Mouse (Mus musculus) lung, embryonic 14.5 days (tissue): ENCODE results near the gene Nepro. TPM values are rescaled to one million over a fixed set of nuclear protein-coding genes. Genes with fewer than 3 reads are reported as not detected.

Experiments
- ATAC-seq: fragments of 200-750 bp; cut with Nextera tagmentation; 2 replicates; pipeline ENCODE4 v1.8.0; 2017; ENCODE audit warnings: mild to moderate bottlenecking, moderate TSS enrichment, moderate library complexity; ENCODE audit not compliant: insufficient read depth
- DNase-seq: peaks from one replicate; pipeline ENCODE4 v3.0.0-alpha.2; 2015
- H3K27ac ChIP-seq: fragments of 300-500 bp; sonication (generic); 2 replicates; pipeline ENCODE4 v1.5.1; 2014; ENCODE audit warnings: low read depth, mild to moderate bottlenecking, moderate library complexity
- H3K27me3 ChIP-seq: fragments of 300-500 bp; sonication (generic); 2 replicates; pipeline ENCODE4 v1.6.1; 2014; ENCODE audit warnings: low read length, control low read depth; ENCODE audit not compliant: insufficient read depth
- H3K36me3 ChIP-seq: fragments of 300-500 bp; sonication (generic); 2 replicates; pipeline ENCODE4 v1.6.1; 2014; ENCODE audit warnings: control low read depth; ENCODE audit not compliant: insufficient read depth
- H3K4me1 ChIP-seq: fragments of 300-500 bp; sonication (generic); 2 replicates; pipeline ENCODE4 v1.6.1; 2014; ENCODE audit warnings: antibody characterized with exemption, control low read depth; ENCODE audit not compliant: insufficient read depth
- H3K4me2 ChIP-seq: fragments of 300-500 bp; sonication (generic); 2 replicates; pipeline ENCODE4 v1.6.1; 2014; ENCODE audit warnings: mild to moderate bottlenecking
- H3K4me3 ChIP-seq: fragments of 300-500 bp; sonication (generic); 2 replicates; pipeline ENCODE4 v1.5.1; 2014; ENCODE audit warnings: low read depth, low read length
- H3K9ac ChIP-seq: fragments of 300-500 bp; sonication (generic); 2 replicates; pipeline ENCODE4 v1.6.1; 2014
- H3K9me3 ChIP-seq: fragments of 300-500 bp; sonication (generic); 2 replicates; pipeline ENCODE4 v1.6.1; 2016; ENCODE audit warnings: low read depth, low read length, control low read depth
- CTCF ChIP-seq: IDR thresholded peaks from 2 replicates; pipeline ENCODE4 v1.5.1; 2016; ENCODE audit warnings: antibody characterized with exemption, low read depth
- WGBS: fragments of 180-500 bp; shearing (Covaris S2); extraction: QIAGEN DNeasy Blood & Tissue Kit; methylation state at CpG from one replicate; pipeline ENCODE4 v1.1.7; 2014; 5-methylcytosine and 5-hydroxymethylcytosine counted together
- polyA plus RNA-seq: library from polyadenylated mRNA; unstranded; fragments of >200 nt; fragmentation: Nextera tagmentation; extraction: Ambion mirVana; gene quantifications from 2 replicates; pipeline ENCODE4 v1.2.1, GENCODE M21; 2014

Nepro gene
- polyA plus RNA-seq, 1 experiment from 2014 or later: 14.6 TPM

DNA sequence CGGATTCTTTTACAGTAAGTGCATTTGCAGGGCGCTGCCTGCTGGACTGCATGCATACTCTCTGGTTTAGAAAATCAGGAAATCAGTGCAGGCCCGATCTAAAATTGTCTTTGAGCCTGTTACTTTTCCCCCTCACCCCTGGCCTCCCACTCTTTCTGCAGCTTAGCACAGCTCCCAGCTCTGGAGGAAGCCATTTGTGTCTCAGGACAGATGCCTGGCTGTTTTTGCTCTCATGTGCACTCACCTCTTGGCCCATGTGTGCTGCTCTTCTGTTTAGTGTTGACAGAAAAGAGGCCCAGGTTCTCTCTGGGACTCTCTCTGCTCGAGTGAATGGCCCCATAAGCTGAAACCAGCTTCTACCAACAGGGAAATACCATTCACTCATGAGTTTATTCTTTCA lies 20.6 kb upstream of the Nepro start:
- H3K27me3 ChIP-seq: no peaks in the 10 kb centered on the region
- 22% methylated on average over 4 of the region's 4 CpGs for WGBS
- DNase-seq (peak; percentile 42), ATAC-seq (peak; percentile 52)
- peak overlapping the region; percentile 5; the same call in 1 of the 2 replicates for H3K9ac ChIP-seq
- peak overlapping the region; percentile 70; the same call in 1 of the 2 replicates for H3K27ac ChIP-seq
- no peaks in the 10 kb centered on the region for H3K36me3 ChIP-seq
- no peak overlapping the region for H3K4me3 ChIP-seq
- no peak overlapping the region for H3K4me2 ChIP-seq
- no peak for TF ChIP-seq CTCF
- H3K9me3 ChIP-seq: no peaks in the 10 kb centered on the region
- H3K4me1 ChIP-seq: no peaks in the 10 kb centered on the region

DNA sequence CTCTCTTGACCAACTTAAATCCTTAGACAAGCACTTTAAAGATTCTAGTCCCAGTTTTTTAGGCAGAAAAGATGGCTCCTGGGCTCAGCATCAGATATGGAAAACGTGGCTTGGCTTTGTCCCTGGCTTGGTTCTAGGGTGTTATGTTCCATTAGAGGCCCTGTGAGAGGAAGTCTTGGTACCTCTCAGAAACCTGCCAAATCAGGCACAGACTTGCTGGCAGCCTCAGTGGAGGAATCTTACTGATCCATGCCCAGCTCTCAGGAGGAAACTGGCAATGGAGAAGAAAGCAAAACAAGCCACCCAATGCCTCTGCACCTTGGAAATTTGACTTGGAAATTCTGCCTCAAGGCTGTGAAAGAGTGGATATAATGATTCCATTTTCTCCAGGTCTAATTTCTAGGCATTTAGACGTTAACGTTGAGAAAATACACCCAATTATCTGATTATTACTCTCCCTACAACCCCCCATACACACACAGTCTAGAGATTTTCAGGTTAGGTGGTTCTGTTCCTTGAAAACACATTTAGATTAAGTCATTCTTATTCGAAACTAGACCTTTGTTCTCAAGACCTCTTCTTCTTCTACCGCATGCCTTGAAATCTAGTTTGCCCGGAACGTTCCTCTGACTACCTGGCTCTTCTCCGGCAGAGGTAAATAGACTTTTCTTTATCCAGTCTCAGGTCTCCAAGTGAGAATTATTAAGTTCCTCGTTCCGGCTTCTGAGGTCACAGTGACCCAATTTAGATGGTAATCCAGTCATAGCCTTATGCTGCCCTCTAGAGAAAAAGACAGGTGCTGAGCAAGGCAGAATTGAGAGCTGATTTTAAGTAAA lies 7.6 kb upstream of the Nepro start:
- peak overlapping the region; percentile 2; the same call in 1 of the 2 replicates for H3K27ac ChIP-seq

DNA sequence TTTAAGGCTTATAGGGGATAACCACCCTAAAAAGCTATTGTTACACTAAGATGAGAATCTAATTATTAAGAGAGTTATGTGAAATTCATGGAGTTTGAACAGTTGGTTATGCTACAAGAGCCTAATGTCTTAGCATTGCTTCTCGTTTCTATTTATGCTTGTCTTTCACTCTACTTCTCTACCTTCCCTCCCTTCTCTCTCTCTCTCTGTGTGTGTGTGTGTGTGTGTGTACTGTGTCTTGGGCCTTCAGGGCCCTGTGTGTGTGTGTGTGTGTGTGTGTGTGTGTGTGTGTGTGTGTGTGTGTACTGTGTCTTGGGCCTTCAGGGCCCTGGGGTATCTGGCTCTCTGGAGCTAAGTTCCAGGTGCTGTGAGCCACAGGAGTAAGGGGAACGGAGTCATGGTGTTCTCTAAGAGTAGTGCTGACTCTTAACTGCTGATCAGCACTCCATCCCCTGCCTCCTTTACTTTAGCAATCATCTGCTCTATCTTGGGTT lies 6.9 kb upstream of the Nepro start:
- no peak overlapping the region for H3K4me2 ChIP-seq
- H3K27me3 ChIP-seq: no peaks in the 10 kb centered on the region
- TF ChIP-seq CTCF: no peak
- 0 out of 2 replicates have a peak, but pooled peaks cover 4% of the 10 kb centered on the region for H3K4me1 ChIP-seq
- H3K9ac ChIP-seq: no peak overlapping the region
- no peak overlapping the region for H3K4me3 ChIP-seq
- H3K27ac ChIP-seq: no peak overlapping the region
- DNase-seq (no peak), ATAC-seq (peak; percentile 15; the same call in 1 of the 2 replicates)
- WGBS: 77% methylated on average over 2 of the region's 2 CpGs
- peaks cover 14% of the 10 kb centered on the region; the same call in 1 of the 2 replicates for H3K36me3 ChIP-seq
- H3K9me3 ChIP-seq: no peaks in the 10 kb centered on the region

More for the DNA sequence above, 7.6 kb upstream of the Nepro start:
- peak; percentile 69 for TF ChIP-seq CTCF
- H3K4me2 ChIP-seq: no peak overlapping the region
- 0 out of 2 replicates have a peak, but pooled peaks cover 4% of the 10 kb centered on the region for H3K4me1 ChIP-seq
- H3K27me3 ChIP-seq: no peaks in the 10 kb centered on the region
- WGBS: 38% methylated on average over 10 of the region's 10 CpGs
- ATAC-seq: 0 out of 2 replicates have a peak, but pooled peaks have one; percentile 28
- H3K9ac ChIP-seq: no peak overlapping the region
- H3K4me3 ChIP-seq: no peak overlapping the region
- H3K9me3 ChIP-seq: no peaks in the 10 kb centered on the region
- DNase-seq: peak; percentile 87
- H3K36me3 ChIP-seq: peaks cover 14% of the 10 kb centered on the region; the same call in 1 of the 2 replicates

DNA sequence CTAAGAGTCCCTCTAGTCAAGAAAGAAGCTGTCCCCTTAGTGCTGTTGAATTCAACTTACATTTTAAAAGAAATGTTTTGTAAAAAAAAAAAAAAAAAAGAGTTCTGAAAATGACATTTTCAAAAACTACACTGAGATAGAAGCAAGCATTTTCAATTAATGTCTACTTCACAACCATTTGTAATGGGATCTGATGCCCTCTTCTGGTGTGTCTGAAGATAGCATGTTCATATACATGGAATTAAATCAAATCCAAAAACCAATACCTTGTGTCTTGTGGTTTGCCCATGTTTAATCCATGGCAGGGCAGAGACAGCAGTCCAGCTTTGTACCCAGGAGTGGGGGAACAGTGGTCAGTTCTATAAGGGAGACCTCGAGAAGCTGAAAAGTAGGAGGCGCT lies 6.3 kb upstream of the Nepro start:
- peak; percentile 56 for TF ChIP-seq CTCF
- Histone ChIP-seq H3K27ac (no peak overlapping the region), H3K9me3 (no peaks in the 10 kb centered on the region), H3K4me1 (peaks cover 7% of the 10 kb centered on the region), H3K4me2 (no peak overlapping the region), H3K27me3 (no peaks in the 10 kb centered on the region), H3K9ac (no peak overlapping the region), H3K36me3 (peaks cover 14% of the 10 kb centered on the region; the same call in 1 of the 2 replicates), H3K4me3 (no peak overlapping the region)
- no peak for ATAC-seq
- DNase-seq: peak; percentile 27
- 70% methylated on average over 2 of the region's 2 CpGs for whole genome bisulfite sequencing

DNA sequence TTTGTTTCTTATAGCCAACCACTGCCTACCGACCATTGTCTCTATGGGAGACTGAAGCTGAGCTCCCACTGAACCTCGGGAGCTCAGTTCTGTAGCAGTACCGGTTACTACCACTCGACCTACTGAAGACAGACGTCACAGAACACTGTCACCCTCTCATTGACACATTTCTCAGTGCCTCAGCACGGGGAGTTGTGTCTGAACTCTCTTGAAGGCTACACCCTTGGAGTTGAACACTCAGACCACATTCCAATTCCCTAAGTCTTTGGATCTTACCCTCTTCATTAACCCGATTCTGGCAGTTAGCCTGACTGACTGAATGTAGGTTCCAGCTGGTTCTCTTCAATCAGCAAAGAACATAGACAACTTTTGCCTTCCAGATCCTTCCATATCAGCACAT lies 4.8 kb upstream of the Nepro start:
- peak overlapping the region; percentile 68 for H3K27ac ChIP-seq
- ATAC-seq: peak; percentile 52

DNA sequence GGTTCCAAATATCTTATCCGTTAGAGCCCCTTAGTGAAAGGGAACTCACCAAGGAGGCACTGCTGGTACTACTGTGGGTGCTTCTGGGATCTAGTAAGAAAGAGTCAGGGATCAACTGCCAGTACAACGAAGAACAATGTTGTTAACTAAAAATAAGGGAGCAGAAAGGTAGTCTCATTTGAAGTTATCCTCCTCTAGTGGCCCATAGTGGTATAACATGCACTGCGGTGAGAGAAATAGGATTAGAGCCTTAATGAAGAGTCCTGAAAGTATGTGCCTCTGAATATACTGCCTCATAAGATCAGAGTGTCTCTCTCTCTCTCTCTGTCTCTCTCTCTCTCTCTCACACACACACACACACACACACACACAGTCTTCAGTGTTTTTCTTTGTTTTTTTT lies 3.6 kb upstream of the Nepro start:
- ATAC-seq: no peak
- peak; percentile 69 for DNase-seq
- no peak overlapping the region for H3K27ac ChIP-seq
- H3K36me3 ChIP-seq: peaks cover 14% of the 10 kb centered on the region; the same call in 1 of the 2 replicates
- 73% methylated on average over 3 of the region's 3 CpGs for WGBS
- no peaks in the 10 kb centered on the region for H3K9me3 ChIP-seq
- H3K9ac ChIP-seq: no peak overlapping the region
- no peak overlapping the region for H3K4me3 ChIP-seq
- no peak overlapping the region for H3K4me2 ChIP-seq
- TF ChIP-seq CTCF: peak; percentile 71
- H3K27me3 ChIP-seq: no peaks in the 10 kb centered on the region
- H3K4me1 ChIP-seq: peaks cover 9% of the 10 kb centered on the region

More for the DNA sequence above, 4.8 kb upstream of the Nepro start:
- H3K36me3 ChIP-seq: peaks cover 14% of the 10 kb centered on the region; the same call in 1 of the 2 replicates
- 0 out of 2 replicates have a peak, but pooled peaks have one; percentile 34 for TF ChIP-seq CTCF
- 39% methylated on average over 7 of the region's 7 CpGs for WGBS
- H3K4me1 ChIP-seq: peaks cover 9% of the 10 kb centered on the region
- DNase-seq: peak; percentile 91
- H3K9ac ChIP-seq: no peak overlapping the region
- H3K4me2 ChIP-seq: no peak overlapping the region
- H3K9me3 ChIP-seq: no peaks in the 10 kb centered on the region
- no peaks in the 10 kb centered on the region for H3K27me3 ChIP-seq
- H3K4me3 ChIP-seq: no peak overlapping the region

DNA sequence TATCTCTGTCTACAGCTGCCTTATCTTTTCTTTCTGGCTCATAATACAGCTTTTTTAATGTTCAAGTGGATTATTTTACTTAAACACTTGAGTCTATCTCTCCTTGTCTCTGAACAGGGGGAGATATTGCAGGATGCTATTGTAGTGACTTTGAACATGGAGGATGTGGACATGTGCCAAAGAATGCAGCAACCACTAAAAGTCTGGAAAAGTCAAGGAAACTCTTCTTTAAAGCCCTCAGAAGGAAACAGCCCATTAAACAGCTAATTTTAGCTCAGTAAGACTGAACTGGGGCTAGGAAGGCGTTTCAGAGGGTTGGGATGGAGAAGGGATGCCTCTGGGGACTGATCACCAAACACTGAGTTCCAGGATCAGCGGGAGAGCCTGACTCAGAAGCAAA lies 1.4 kb upstream of the Nepro start:
- Histone ChIP-seq H3K9ac (no peak overlapping the region), H3K4me2 (peak overlapping the region; percentile 77; the same call in 1 of the 2 replicates), H3K4me1 (peaks cover 9% of the 10 kb centered on the region), H3K27me3 (no peaks in the 10 kb centered on the region), H3K27ac (peak overlapping the region; percentile 67; the same call in 1 of the 2 replicates), H3K4me3 (no peak overlapping the region), H3K36me3 (peaks cover 19% of the 10 kb centered on the region), H3K9me3 (no peaks in the 10 kb centered on the region)
- ATAC-seq (no peak), DNase-seq (peak; percentile 72)
- TF ChIP-seq CTCF: no peak
- WGBS: 52% methylated on average over 2 of the region's 2 CpGs
